Mouse (Mus musculus) heart, embryonic 14.5 days (tissue): Measurements from ENCODE around the gene Focad. TPM values are rescaled to one million over a fixed set of nuclear protein-coding genes. Genes with fewer than 3 reads are reported as not detected.

Source experiments
- ATAC-seq: fragments of 200-750 bp; cut with Nextera tagmentation; 2 replicates; pipeline ENCODE4 v1.8.0; 2017; ENCODE audit warnings: low read depth, moderate TSS enrichment; ENCODE audit not compliant: insufficient number of reproducible peaks, insufficient read depth, low FRiP score
- H3K27ac ChIP-seq, 2 experiments: fragments of 200-500 bp in 1 of 2; fragments of 300-500 bp in 1 of 2; sonication (generic) in 1 of 2; replicated peaks in 1 of 2; 2 replicates each; pipeline ENCODE4 v1.5.1; 2012 to 2014; ENCODE audit warnings: low read depth in 2 of 2, low read length in 2 of 2, control low read depth in 1 of 2, mild to moderate bottlenecking in 1 of 2, mixed read lengths in 1 of 2; ENCODE audit not compliant: control insufficient read depth in 1 of 2, insufficient read depth in 1 of 2
- H3K27me3 ChIP-seq: fragments of 300-500 bp; sonication (generic); 2 replicates; pipeline ENCODE4 v1.6.1; 2014; ENCODE audit warnings: mild to moderate bottlenecking, low read length, control low read depth; ENCODE audit not compliant: control insufficient read depth, insufficient read depth
- H3K36me3 ChIP-seq: fragments of 300-500 bp; sonication (generic); 2 replicates; pipeline ENCODE4 v1.6.1; 2014; ENCODE audit warnings: mild to moderate bottlenecking, control low read depth, low read length, mixed read lengths; ENCODE audit not compliant: control insufficient read depth, insufficient read depth
- H3K4me1 ChIP-seq, 2 experiments: fragments of 200-500 bp in 1 of 2; fragments of 300-500 bp in 1 of 2; sonication (generic) in 1 of 2; 2 replicates each; pipeline ENCODE4 v1.6.1; 2012 to 2014; ENCODE audit warnings: low read length in 2 of 2, control low read depth in 1 of 2, mixed read lengths in 1 of 2; ENCODE audit not compliant: control insufficient read depth in 2 of 2, insufficient read depth in 2 of 2
- H3K4me2 ChIP-seq: fragments of 300-500 bp; sonication (generic); 2 replicates; pipeline ENCODE4 v1.6.1; 2014; ENCODE audit warnings: mild to moderate bottlenecking, low read length
- H3K4me3 ChIP-seq, 2 experiments: fragments of 200-500 bp in 1 of 2; fragments of 300-500 bp in 1 of 2; sonication (generic) in 1 of 2; 2 replicates each; pipeline ENCODE4 v1.5.1; 2012 to 2014; ENCODE audit warnings: low read length in 2 of 2, mild to moderate bottlenecking in 2 of 2, control low read depth in 1 of 2, low read depth in 1 of 2, moderate library complexity in 1 of 2; ENCODE audit not compliant: control insufficient read depth in 1 of 2, insufficient read depth in 1 of 2
- H3K9ac ChIP-seq: fragments of 300-500 bp; sonication (generic); 2 replicates; pipeline ENCODE4 v1.6.1; 2014; ENCODE audit warnings: mild to moderate bottlenecking, low read length
- H3K9me3 ChIP-seq: fragments of 300-500 bp; sonication (generic); 2 replicates; pipeline ENCODE4 v1.6.1; 2016; ENCODE audit warnings: low read length, control low read depth; ENCODE audit not compliant: control insufficient read depth
- WGBS: fragments of 180-500 bp; shearing (Covaris S2); extraction: QIAGEN DNeasy Blood & Tissue Kit; methylation state at CpG from one replicate; pipeline ENCODE4 v1.1.7; 2014; 5-methylcytosine and 5-hydroxymethylcytosine counted together
- polyA plus RNA-seq: library from polyadenylated mRNA; unstranded; fragments of >200 nt; fragmentation: Nextera tagmentation; extraction: Ambion mirVana; gene quantifications from 2 replicates; pipeline ENCODE4 v1.2.1, GENCODE M21; 2014

Focad gene
- polyA plus RNA-seq, 1 experiment from 2014 or later, result 9.8 TPM

DNA sequence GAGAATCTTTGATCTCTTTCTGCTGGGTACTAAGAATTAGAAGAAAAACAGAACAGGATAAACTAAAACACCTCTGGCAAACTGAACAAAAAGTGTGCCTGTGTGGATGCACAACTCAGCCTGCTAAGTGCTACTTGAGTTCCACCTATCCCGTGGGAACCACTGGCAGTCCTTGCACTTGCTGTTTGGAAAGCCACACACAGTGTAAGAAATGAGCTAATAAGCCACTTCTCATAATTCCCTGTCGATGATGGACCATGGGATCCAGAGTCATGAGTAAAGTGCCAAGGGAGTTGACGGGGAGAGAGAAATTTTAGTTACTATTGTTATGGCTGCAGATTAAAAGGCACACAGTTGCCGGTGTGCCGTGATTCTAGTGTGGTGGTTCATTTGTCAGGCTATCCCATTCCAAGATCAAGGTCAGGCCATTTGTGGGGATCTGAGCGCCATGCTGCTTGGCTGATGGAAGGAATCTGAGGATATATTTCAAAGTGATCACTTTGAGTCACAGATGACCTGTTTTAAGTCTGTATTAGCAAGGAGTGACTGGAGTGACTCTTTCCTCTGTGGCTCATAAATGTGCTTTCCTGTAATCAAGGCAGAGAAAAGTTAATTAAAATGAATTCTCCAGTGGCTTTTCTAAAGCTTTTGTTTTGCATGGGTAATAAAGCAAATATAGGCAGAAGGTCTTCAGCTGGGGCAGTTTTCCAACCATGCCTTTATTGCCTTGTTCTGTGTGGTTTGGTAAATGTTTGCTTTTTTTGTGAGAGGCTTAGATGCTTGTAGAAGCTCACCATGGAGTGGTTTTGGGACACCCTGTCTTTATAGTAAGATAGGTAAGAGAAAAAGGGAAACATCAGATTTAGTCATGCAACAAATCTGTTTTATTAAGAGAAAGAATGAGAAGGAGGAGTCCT, 80.9 kb downstream of the Focad start:
- no peak for ATAC-seq
- H3K27me3 ChIP-seq, result no peaks in the 10 kb centered on the region
- peaks cover 0 to 4% of the 10 kb centered on the region in 2 experiments; a peak in 1 of 4 replicates for H3K4me1 ChIP-seq
- 88% methylated on average over 6 of the region's 6 CpGs for WGBS
- H3K4me2 ChIP-seq, result no peak overlapping the region
- no peaks in the 10 kb centered on the region for H3K9me3 ChIP-seq
- H3K9ac ChIP-seq, result no peak overlapping the region
- H3K4me3 ChIP-seq, result no peak overlapping the region
- no peak overlapping the region for H3K27ac ChIP-seq
- H3K36me3 ChIP-seq, result no peaks in the 10 kb centered on the region

DNA sequence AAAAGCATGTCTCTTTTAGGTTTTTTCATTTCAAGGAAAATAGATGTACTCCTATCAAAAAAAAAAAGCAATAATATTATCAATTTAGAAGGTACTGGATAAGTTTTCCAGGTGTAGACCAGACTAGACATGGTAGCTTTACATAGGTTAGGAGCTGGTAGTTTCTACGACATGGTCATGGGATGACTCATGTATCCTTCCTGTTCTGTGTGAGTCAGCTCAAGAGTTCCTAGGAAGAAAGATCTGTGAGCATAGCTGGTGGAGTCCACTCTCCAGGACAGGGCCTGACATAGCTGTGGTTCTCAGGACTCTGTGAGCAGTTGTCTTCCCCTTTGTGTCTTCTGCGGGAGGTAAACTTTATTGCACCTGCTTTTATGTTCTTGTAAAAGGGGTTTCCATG, 84.9 kb downstream of the Focad start:
- H3K27me3 ChIP-seq, result no peaks in the 10 kb centered on the region
- H3K9me3 ChIP-seq, result no peaks in the 10 kb centered on the region
- 87% methylated on average over 2 of the region's 2 CpGs for WGBS
- no peak overlapping the region for H3K9ac ChIP-seq
- H3K27ac ChIP-seq, result no peak overlapping the region
- no peak for ATAC-seq
- H3K4me3 ChIP-seq, result no peak overlapping the region
- peaks cover 9% of the 10 kb centered on the region; the same call in 1 of the 2 replicates for H3K36me3 ChIP-seq
- H3K4me2 ChIP-seq, result no peak overlapping the region
- no peaks in the 10 kb centered on the region for H3K4me1 ChIP-seq

DNA sequence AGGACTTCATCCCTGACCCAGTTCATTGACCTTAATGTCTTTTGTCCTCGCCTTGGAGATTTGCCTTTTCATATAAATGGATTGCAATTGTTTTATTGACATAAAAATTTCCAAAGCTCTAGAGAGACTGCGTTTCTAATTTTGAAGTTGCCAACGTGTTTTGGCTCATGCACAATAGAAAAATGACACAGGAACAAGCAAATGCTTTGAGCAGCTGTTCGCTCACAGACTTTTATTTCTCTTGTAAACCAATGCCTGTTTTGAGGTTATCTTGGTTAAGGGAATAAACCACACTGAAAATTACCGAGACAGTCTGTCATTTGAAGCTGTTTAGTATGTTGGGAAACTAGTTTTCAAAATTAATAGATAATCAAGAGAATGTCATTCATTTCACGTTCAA, 89.9 kb downstream of the Focad start:
- H3K4me3 ChIP-seq, result no peak overlapping the region
- H3K9me3 ChIP-seq, result no peaks in the 10 kb centered on the region
- peaks cover 0 to 7% of the 10 kb centered on the region in 2 experiments; a peak in 1 of 4 replicates for H3K4me1 ChIP-seq
- ATAC-seq, result no peak
- H3K27ac ChIP-seq, result no peak overlapping the region
- no peak overlapping the region for H3K4me2 ChIP-seq
- H3K36me3 ChIP-seq, result peaks cover 9% of the 10 kb centered on the region; the same call in 1 of the 2 replicates
- WGBS, result 84% methylated on average over 6 of the region's 6 CpGs
- no peak overlapping the region for H3K9ac ChIP-seq
- no peaks in the 10 kb centered on the region for H3K27me3 ChIP-seq

DNA sequence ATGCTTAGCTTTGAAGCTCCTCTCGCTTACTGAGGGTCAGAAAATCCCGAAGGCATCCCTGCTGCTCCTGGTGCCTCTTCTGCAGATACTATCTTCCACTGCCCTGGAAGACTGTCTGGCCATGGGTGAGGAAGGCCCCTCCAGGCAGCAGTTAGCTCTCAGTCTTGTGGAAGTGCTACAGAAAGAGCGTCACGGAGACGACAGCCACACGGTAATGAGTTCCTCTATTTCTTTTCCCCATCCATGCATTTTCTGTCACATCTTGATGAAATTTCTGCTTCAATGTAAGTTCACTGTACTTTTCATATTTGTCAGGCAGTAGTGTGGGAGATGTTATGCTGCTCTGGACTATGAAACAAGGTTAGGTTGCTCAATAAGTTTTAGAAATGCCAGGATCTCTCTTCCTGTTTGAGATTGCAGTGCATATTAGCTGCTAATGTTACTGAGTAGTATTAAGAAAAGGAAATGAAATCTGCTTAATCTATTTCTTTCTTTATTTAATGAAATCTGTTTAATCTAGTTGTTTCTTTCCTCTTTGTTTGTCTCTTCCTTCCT, 91.5 kb downstream of the Focad start:
- no peak for ATAC-seq
- no peak overlapping the region for H3K9ac ChIP-seq
- no peak overlapping the region for H3K27ac ChIP-seq
- H3K4me1 ChIP-seq, result peaks cover 0 to 7% of the 10 kb centered on the region in 2 experiments; a peak in 1 of 4 replicates
- no peaks in the 10 kb centered on the region for H3K9me3 ChIP-seq
- 69% methylated on average over 6 of the region's 6 CpGs for WGBS
- H3K4me2 ChIP-seq, result no peak overlapping the region
- H3K4me3 ChIP-seq, result no peak overlapping the region
- H3K27me3 ChIP-seq, result no peaks in the 10 kb centered on the region
- H3K36me3 ChIP-seq, result peaks cover 9% of the 10 kb centered on the region; the same call in 1 of the 2 replicates

DNA sequence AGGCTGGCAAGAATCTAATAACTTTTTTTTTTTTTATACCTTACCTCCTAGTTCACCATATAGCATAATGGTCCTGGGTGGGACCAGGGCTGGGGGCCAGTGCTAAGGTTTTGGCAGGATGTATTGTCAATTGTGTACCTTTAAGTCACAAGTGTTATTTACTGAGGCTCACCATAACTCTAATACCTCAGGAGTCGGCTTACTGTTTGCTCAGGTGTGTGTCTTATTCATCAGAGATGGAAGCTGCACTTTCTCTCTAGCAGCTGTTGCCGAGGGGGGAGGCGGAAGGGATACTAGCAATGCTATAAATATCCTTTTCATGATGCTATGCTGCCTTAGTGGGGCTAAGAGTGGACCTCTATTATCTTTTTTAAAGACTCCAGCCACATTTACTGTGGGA, 93.2 kb downstream of the Focad start:
- ATAC-seq, result no peak
- no peak overlapping the region for H3K9ac ChIP-seq
- WGBS, result 55% methylated on average over 3 of the region's 3 CpGs

DNA sequence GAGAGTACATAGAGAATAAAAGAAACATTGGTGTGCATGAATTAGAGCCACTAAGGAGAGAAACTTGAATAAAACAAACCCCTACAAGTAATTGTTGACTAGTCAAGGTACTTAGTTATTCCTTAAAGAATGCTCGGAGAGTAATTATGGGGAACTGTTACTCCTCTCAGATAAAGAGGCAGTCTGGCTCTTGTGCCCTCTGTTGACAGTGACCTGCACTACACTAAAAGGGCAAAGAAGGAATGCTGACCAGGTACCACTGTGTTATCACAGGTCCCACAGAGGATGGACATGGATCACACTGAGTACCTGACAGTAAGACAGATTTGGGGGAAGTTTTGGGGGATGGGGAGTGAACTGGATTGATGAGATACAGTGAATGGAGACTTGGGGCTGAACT, 95.1 kb downstream of the Focad start:
- no peaks in the 10 kb centered on the region for H3K36me3 ChIP-seq
- H3K9me3 ChIP-seq, result no peaks in the 10 kb centered on the region
- no peak overlapping the region for H3K4me2 ChIP-seq
- no peak overlapping the region for H3K27ac ChIP-seq
- no peak overlapping the region for H3K9ac ChIP-seq
- 71% methylated on average over 1 of the region's 1 CpGs for WGBS
- H3K4me1 ChIP-seq, result peaks cover 0 to 7% of the 10 kb centered on the region in 2 experiments; a peak in 1 of 4 replicates
- no peak overlapping the region for H3K4me3 ChIP-seq
- ATAC-seq, result no peak
- no peaks in the 10 kb centered on the region for H3K27me3 ChIP-seq

More for the DNA sequence above, 93.2 kb downstream of the Focad start:
- H3K27ac ChIP-seq, result no peak overlapping the region
- H3K4me1 ChIP-seq, result peaks cover 0 to 7% of the 10 kb centered on the region in 2 experiments; a peak in 1 of 4 replicates
- peaks cover 6% of the 10 kb centered on the region; the same call in 1 of the 2 replicates for H3K36me3 ChIP-seq
- H3K4me3 ChIP-seq, result no peak overlapping the region
- no peak overlapping the region for H3K4me2 ChIP-seq
- H3K9me3 ChIP-seq, result no peaks in the 10 kb centered on the region
- H3K27me3 ChIP-seq, result no peaks in the 10 kb centered on the region

DNA sequence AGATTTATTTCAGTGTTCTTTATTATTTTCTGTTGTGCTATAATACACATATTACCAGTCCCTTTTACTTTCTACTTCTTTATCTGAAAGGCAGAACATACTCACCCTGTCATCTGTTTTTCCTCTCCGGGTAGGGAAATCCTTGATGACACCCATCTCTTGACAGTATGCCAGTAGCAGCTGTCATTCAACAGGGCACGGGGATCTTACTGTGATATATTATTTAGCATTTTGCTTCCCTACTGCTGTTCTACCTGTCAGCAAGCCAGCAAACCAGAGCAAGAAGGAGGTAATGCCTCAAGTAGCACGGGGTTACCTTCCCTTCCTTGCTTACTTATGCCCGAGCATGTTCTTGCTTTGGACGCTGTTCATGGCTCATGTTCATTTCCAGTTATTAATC, 99.8 kb downstream of the Focad start:
- no peak for ATAC-seq
- Histone ChIP-seq H3K9ac (no peak overlapping the region), H3K4me3 (no peak overlapping the region), H3K9me3 (no peaks in the 10 kb centered on the region), H3K27me3 (no peaks in the 10 kb centered on the region), H3K27ac (no peak overlapping the region), H3K4me2 (no peak overlapping the region), H3K4me1 (no peaks in the 10 kb centered on the region), H3K36me3 (no peaks in the 10 kb centered on the region)
- WGBS, result 72% methylated on average over 5 of the region's 5 CpGs
